Mouse (Mus musculus): ENCODE results near the gene Kcnj10. TPM values are rescaled to one million over a fixed set of nuclear protein-coding genes. Genes with fewer than 3 reads are reported as not detected.

The Kcnj10 gene
- total and polyA plus RNA-seq, 3 experiments: 0.04 to 0.72 TPM; not detected in 1

DNA sequence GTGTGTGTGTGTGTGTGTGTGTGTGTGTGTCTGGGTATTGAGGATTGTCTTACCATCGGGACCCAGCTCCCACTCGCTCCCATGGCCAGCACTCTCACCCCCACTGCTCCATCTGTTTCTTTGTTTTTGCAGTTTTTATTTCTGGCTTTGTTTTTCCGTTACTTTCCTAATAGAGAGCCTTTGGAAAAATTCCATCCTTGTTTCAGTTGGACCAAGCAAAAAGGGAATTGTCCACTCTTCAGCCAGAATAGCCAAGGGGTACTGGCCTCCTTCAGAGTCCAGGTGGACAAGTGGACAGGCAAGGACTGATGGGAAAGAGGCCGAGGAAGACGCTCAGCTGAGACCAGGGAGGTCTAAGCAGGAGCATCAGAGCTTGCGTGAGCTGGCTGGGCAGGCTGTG is 34.1 kb upstream of the Kcnj10 start:
- DNase-seq (ENCODE audit: low read depth, low spot score): no peak
- H3K79me2 ChIP-seq (ENCODE audit: control insufficient read depth, insufficient read depth, low read length, poor library complexity): peaks cover 2% of the 10 kb centered on the region; the same call in 1 of the 2 replicates
- no peak overlapping the region for H3K4me3 ChIP-seq (ENCODE audit: control insufficient read depth in 1 of 2, insufficient read depth in 1 of 2, low read depth in 2 of 2, low read length in 2 of 2)
- H3K4me1 ChIP-seq (ENCODE audit: control insufficient read depth in 1 of 2, insufficient read depth in 2 of 2, low read length in 2 of 2): peaks cover 11 to 41% of the 10 kb centered on the region in 2 experiments
- TF ChIP-seq NRF1 (IDR thresholded peaks at IDR 0.05; ENCODE audit: insufficient read depth, low read depth, low read length, poor library complexity, severe bottlenecking) (no peak), CHD2 (IDR thresholded peaks at IDR 0.05; ENCODE audit: low read length) (no peak), CHD1 (IDR thresholded peaks at IDR 0.05; ENCODE audit: low read depth, low read length) (no peak), USF2 (IDR thresholded peaks at IDR 0.05; ENCODE audit: borderline replicate concordance in 1 of 2, insufficient read depth in 1 of 2, low read depth in 1 of 2, low read length in 2 of 2) (no peak), MAFK (IDR thresholded peaks at IDR 0.05; ENCODE audit: borderline replicate concordance, low read depth, low read length) (no peak), NELFE (IDR thresholded peaks at IDR 0.05; ENCODE audit: low read depth, low read length) (no peak), ZNF384 (IDR thresholded peaks at IDR 0.05; ENCODE audit: low read depth, low read length) (no peak), MYC (IDR thresholded peaks at IDR 0.05; ENCODE audit: low read depth, low read length) (no peak), RAD21 (IDR thresholded peaks at IDR 0.05; ENCODE audit: low read depth, low read length) (no peak), JUND (IDR thresholded peaks at IDR 0.05; ENCODE audit: low read depth, low read length) (no peak), POLR2AphosphoS5 (IDR thresholded peaks at IDR 0.05; ENCODE audit: borderline replicate concordance, low read depth, low read length) (no peak)
- H3K27me3 ChIP-seq (ENCODE audit: control insufficient read depth in 1 of 2, insufficient read depth in 2 of 2, low read length in 2 of 2): no peaks in the 10 kb centered on the region
- no peaks in the 10 kb centered on the region for H3K9me3 ChIP-seq (replicated peaks; ENCODE audit: insufficient read depth, low read length)
- no peak overlapping the region for H3K9ac ChIP-seq (ENCODE audit: control insufficient read depth, low read depth, low read length, poor library complexity, severe bottlenecking)
- no peak overlapping the region for H3K27ac ChIP-seq (ENCODE audit: control insufficient read depth, low read depth, low read length)
- peaks cover 0 to 36% of the 10 kb centered on the region in 2 experiments; a peak in 2 of 4 replicates for H3K36me3 ChIP-seq (ENCODE audit: control insufficient read depth in 1 of 2, insufficient read depth in 2 of 2, low read length in 2 of 2)

DNA sequence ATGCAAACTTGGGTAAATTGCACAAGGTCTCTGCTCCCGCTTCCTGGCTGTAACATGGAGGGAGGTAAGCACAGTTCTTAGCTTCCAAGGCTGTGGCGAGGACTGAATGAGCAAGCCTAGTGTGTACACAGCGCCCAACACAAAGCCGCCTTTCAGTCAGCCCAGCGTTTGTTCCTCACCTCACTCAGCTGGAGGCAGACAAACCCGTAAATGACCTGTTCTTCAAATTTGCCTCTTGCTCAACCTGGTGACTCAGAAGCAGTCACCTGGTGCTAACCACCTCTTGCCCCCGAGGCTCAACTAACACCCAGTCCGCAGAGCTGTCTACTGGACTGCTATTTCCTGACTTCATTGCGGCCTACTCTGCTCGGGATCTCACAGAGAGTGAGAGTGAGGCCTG is 33.1 kb upstream of the Kcnj10 start:
- H3K4me1 ChIP-seq (ENCODE audit: control insufficient read depth in 1 of 2, insufficient read depth in 2 of 2, low read length in 2 of 2): peaks cover 11 to 31% of the 10 kb centered on the region in 2 experiments
- H3K27ac ChIP-seq (ENCODE audit: control insufficient read depth, low read depth, low read length): no peak overlapping the region

DNA sequence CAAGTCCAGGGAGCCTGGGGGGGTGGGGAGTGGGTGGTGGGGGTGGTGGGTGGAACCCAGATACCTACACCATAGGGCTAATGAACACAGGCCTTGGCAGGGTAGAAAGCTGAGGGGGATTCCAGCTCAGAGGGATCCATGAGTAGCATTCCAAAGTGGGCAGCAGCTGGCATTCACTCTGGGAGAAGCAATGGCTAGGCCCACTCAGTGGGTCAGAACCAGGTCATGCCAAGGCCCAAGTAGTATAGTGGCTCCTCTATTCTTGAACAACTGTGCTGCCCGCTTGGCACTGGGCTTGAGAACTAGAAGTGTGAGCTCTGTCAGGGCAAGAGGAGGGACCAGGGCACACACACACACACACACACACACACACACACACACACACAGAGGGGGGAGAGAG is 32.6 kb upstream of the Kcnj10 start:
- no peak overlapping the region for H3K4me3 ChIP-seq (ENCODE audit: control insufficient read depth in 1 of 2, insufficient read depth in 1 of 2, low read depth in 2 of 2, low read length in 2 of 2)
- TF ChIP-seq ZNF384 (IDR thresholded peaks at IDR 0.05; ENCODE audit: low read depth, low read length) (no peak), NELFE (IDR thresholded peaks at IDR 0.05; ENCODE audit: low read depth, low read length) (no peak)
- no peak overlapping the region for H3K9ac ChIP-seq (ENCODE audit: control insufficient read depth, low read depth, low read length, poor library complexity, severe bottlenecking)
- peaks cover 0 to 23% of the 10 kb centered on the region in 2 experiments; a peak in 2 of 4 replicates for H3K36me3 ChIP-seq (ENCODE audit: control insufficient read depth in 1 of 2, insufficient read depth in 2 of 2, low read length in 2 of 2)
- no peak overlapping the region for H3K27ac ChIP-seq (ENCODE audit: control insufficient read depth, low read depth, low read length)
- no peaks in the 10 kb centered on the region for H3K27me3 ChIP-seq (ENCODE audit: control insufficient read depth in 1 of 2, insufficient read depth in 2 of 2, low read length in 2 of 2)
- DNase-seq (ENCODE audit: low read depth, low spot score): no peak
- peaks cover 9 to 26% of the 10 kb centered on the region in 2 experiments for H3K4me1 ChIP-seq (ENCODE audit: control insufficient read depth in 1 of 2, insufficient read depth in 2 of 2, low read length in 2 of 2)
- H3K79me2 ChIP-seq (ENCODE audit: control insufficient read depth, insufficient read depth, low read length, poor library complexity): peaks cover 14% of the 10 kb centered on the region
- no peaks in the 10 kb centered on the region for H3K9me3 ChIP-seq (replicated peaks; ENCODE audit: insufficient read depth, low read length)

More for the DNA sequence above, 33.1 kb upstream of the Kcnj10 start:
- H3K79me2 ChIP-seq (ENCODE audit: control insufficient read depth, insufficient read depth, low read length, poor library complexity): peaks cover 9% of the 10 kb centered on the region
- H3K9ac ChIP-seq (ENCODE audit: control insufficient read depth, low read depth, low read length, poor library complexity, severe bottlenecking): no peak overlapping the region
- H3K4me3 ChIP-seq (ENCODE audit: control insufficient read depth in 1 of 2, insufficient read depth in 1 of 2, low read depth in 2 of 2, low read length in 2 of 2): no peak overlapping the region
- H3K9me3 ChIP-seq (replicated peaks; ENCODE audit: insufficient read depth, low read length): no peaks in the 10 kb centered on the region
- DNase-seq (ENCODE audit: low read depth, low spot score): no peak
- H3K27me3 ChIP-seq (ENCODE audit: control insufficient read depth in 1 of 2, insufficient read depth in 2 of 2, low read length in 2 of 2): no peaks in the 10 kb centered on the region
- TF ChIP-seq ETS1 (IDR thresholded peaks at IDR 0.05; ENCODE audit: low read depth, low read length): no peak
- H3K36me3 ChIP-seq (ENCODE audit: control insufficient read depth in 1 of 2, insufficient read depth in 2 of 2, low read length in 2 of 2): peaks cover 0 to 28% of the 10 kb centered on the region in 2 experiments; a peak in 2 of 4 replicates
